Mouse (Mus musculus): ENCODE measurements around the gene Gatad2a. TPM values are rescaled to one million over a fixed set of nuclear protein-coding genes. Genes with fewer than 3 reads are reported as not detected.

Gatad2a gene
- polyA plus RNA-seq, 1 experiment from 2014 or later, result 27.2 TPM

DNA sequence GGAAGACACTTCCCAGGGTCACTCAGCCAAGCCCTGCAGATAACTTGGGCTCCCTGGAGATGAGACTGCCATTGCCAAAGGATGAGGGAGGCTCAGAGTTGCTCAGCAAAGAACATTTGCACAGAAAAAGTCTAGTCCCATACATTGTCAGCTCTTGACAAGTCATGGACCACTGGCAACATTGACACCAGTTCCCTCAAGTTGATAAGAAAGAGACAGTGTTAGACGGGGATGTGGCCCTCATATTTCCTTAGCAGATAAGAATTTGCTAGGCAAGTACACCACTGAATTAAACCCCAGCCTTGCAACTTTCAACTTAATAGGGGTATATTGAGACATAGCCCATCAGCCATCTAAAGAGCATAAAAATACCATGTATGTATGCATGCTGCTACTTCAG is 72.2 kb downstream of the Gatad2a start:
- Histone ChIP-seq H3K4me3 (no peak overlapping the region), H3K9ac (no peak overlapping the region), H3K4me1 (peaks cover 21% of the 10 kb centered on the region), H3K27ac (no peak overlapping the region), H3K36me3 (replicated peaks) (no peaks in the 10 kb centered on the region), H3K27me3 (replicated peaks) (no peaks in the 10 kb centered on the region), H3K9me3 (no peaks in the 10 kb centered on the region), H3K4me2 (no peak overlapping the region)
- no peak for ATAC-seq (replicated peaks)
- 93% methylated on average over 1 of the region's 1 CpGs for WGBS

DNA sequence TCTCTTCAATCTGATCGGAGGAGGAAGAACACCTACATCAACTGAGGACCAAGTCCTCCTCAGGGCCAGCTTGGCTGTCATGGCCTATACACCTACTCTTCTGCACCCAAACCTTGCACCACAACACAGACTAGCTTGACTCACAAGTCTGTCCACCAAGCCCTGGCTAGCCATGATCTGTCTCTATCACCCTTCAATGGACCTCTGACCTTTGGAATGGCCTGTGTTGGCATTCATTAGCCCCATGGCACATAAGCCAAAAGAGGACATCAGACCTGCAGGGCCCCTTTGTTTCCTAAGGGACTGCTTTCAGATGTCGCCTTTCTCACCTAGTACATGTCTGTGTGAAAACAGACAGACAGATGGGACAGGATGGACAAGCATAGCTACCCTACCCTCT is 75.0 kb downstream of the Gatad2a start:
- ATAC-seq (replicated peaks), result no peak
- no peaks in the 10 kb centered on the region for H3K27me3 ChIP-seq (replicated peaks)
- H3K36me3 ChIP-seq (replicated peaks), result 0 out of 2 replicates have a peak, but pooled peaks cover 3% of the 10 kb centered on the region
- H3K9ac ChIP-seq, result no peak overlapping the region
- H3K27ac ChIP-seq, result peak overlapping the region; percentile 76
- peaks cover 21% of the 10 kb centered on the region for H3K4me1 ChIP-seq
- 92% methylated on average over 2 of the region's 2 CpGs for WGBS
- no peak overlapping the region for H3K4me3 ChIP-seq
- H3K4me2 ChIP-seq, result no peak overlapping the region
- no peaks in the 10 kb centered on the region for H3K9me3 ChIP-seq

GRCm38 (mm10) chr8:69919876-69920662 is 76.1 kb downstream of the Gatad2a start:
- H3K9ac ChIP-seq, result 0 out of 2 replicates have a peak overlapping the region, but pooled peaks have one; percentile 12
- WGBS, result 46% methylated on average over 11 of the region's 11 CpGs
- no peaks in the 10 kb centered on the region for H3K27me3 ChIP-seq (replicated peaks)

DNA sequence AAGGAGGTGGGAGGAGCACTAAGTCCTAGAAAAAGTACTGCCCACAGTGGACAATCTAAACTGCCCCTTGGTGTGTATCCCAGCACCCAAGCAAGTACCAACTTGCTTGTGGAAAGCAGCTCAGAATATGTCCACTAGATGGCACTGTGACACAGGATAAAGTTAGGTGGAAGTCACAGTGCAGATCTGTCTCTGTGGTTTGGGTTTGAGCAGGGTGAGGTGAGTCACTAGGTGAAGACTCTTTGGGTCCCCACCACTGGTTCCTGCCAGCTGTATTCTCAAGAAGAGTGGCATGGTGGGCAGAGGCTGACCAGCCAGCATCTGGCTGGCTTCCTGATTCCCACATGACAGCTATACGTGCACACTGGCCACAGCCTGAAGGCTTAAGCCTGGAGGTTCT is 77.2 kb downstream of the Gatad2a start:
- 0 out of 2 replicates have a peak, but pooled peaks cover 10% of the 10 kb centered on the region for H3K36me3 ChIP-seq (replicated peaks)

More at GRCm38 (mm10) chr8:69919876-69920662, 76.1 kb downstream of the Gatad2a start:
- Histone ChIP-seq H3K4me3 (no peak overlapping the region), H3K9me3 (no peaks in the 10 kb centered on the region), H3K4me1 (peaks cover 26% of the 10 kb centered on the region), H3K4me2 (peak overlapping the region; percentile 18; the same call in 1 of the 2 replicates), H3K36me3 (replicated peaks) (0 out of 2 replicates have a peak, but pooled peaks cover 3% of the 10 kb centered on the region), H3K27ac (peak overlapping the region; percentile 76)
- peak; percentile 79 for ATAC-seq (replicated peaks)

GRCm38 (mm10) chr8:69918506-69918905 is 77.7 kb downstream of the Gatad2a start:
- 0 out of 2 replicates have a peak, but pooled peaks cover 10% of the 10 kb centered on the region for H3K36me3 ChIP-seq (replicated peaks)
- no peak overlapping the region for H3K9ac ChIP-seq
- H3K4me1 ChIP-seq, result peaks cover 26% of the 10 kb centered on the region
- no peaks in the 10 kb centered on the region for H3K27me3 ChIP-seq (replicated peaks)
- ATAC-seq (replicated peaks), result peak; percentile 3; the same call in 1 of the 2 replicates
- no peak overlapping the region for H3K27ac ChIP-seq
- no peak overlapping the region for H3K4me3 ChIP-seq
- no peak overlapping the region for H3K4me2 ChIP-seq
- H3K9me3 ChIP-seq, result no peaks in the 10 kb centered on the region

More for the DNA sequence above, 77.2 kb downstream of the Gatad2a start:
- peak; percentile 60 for ATAC-seq (replicated peaks)
- 58% methylated on average over 1 of the region's 1 CpGs for WGBS
- H3K9me3 ChIP-seq, result no peaks in the 10 kb centered on the region
- H3K27ac ChIP-seq, result peak overlapping the region; percentile 10; the same call in 1 of the 2 replicates
- H3K27me3 ChIP-seq (replicated peaks), result no peaks in the 10 kb centered on the region
- H3K4me1 ChIP-seq, result peaks cover 26% of the 10 kb centered on the region
- H3K4me2 ChIP-seq, result no peak overlapping the region
- H3K9ac ChIP-seq, result no peak overlapping the region
- no peak overlapping the region for H3K4me3 ChIP-seq

DNA sequence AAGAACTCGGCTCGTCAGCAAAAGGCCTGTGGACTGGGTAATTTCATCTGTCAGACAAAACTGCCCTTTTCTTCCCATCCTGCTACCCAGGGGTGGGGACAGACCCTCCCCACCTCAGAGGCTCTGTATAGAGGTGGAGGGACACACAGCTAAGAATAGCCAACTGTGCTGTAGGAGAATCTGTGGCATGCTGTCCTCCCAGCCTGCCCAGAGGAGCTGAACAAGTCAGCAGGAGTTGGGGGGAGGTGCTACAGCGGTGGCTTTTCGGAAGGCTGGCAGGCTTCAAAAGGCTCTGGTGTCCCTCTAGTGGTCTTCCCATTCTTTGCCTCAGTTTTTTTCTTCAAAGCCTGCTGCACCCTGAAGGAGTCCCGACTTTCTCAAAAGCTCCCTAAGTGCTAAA is 80.4 kb downstream of the Gatad2a start:
- Histone ChIP-seq H3K27me3 (replicated peaks) (no peaks in the 10 kb centered on the region), H3K9ac (no peak overlapping the region), H3K4me1 (peaks cover 18% of the 10 kb centered on the region), H3K4me2 (no peak overlapping the region), H3K9me3 (no peaks in the 10 kb centered on the region), H3K4me3 (no peak overlapping the region), H3K27ac (0 out of 2 replicates have a peak overlapping the region, but pooled peaks have one; percentile 15), H3K36me3 (replicated peaks) (peaks cover 15% of the 10 kb centered on the region)
- peak; percentile 27; the same call in 1 of the 2 replicates for ATAC-seq (replicated peaks)
- 32% methylated on average over 5 of the region's 5 CpGs for WGBS

DNA sequence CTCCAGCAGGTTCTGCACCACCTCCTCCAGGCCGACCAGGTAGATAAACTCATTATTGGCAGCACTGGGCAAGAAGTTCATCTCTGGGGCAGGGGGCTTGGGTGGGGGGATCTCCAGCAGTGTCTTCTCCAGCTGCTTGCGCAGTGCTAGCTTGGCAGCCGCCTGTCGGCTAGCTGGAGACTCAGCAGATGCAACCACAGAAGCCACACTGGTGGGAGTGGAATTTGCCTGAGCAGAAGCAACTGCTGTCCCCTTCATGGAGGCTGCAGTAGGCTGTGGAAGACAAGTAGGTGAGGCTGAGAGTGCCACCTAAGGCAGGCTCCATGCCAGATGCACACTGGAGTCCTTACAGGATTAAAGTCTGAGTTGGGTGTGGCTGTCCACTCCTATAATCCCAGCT is 81.7 kb downstream of the Gatad2a start:
- Histone ChIP-seq H3K4me1 (peaks cover 8% of the 10 kb centered on the region; the same call in 1 of the 2 replicates), H3K4me3 (no peak overlapping the region), H3K27me3 (replicated peaks) (no peaks in the 10 kb centered on the region), H3K4me2 (no peak overlapping the region), H3K27ac (no peak overlapping the region), H3K9me3 (no peaks in the 10 kb centered on the region), H3K9ac (no peak overlapping the region), H3K36me3 (replicated peaks) (peaks cover 20% of the 10 kb centered on the region)
- 96% methylated on average over 4 of the region's 4 CpGs for WGBS
- no peak for ATAC-seq (replicated peaks)

- H3K36me3 ChIP-seq (replicated peaks), result peaks cover 22% of the 10 kb centered on the region
- peaks cover 5% of the 10 kb centered on the region; the same call in 1 of the 2 replicates for H3K4me1 ChIP-seq
- H3K27ac ChIP-seq, result no peak overlapping the region
- H3K9me3 ChIP-seq, result no peaks in the 10 kb centered on the region
- WGBS, result 90% methylated on average over 12 of the region's 12 CpGs
- H3K4me3 ChIP-seq, result no peak overlapping the region
- no peak for ATAC-seq (replicated peaks)
- no peak overlapping the region for H3K4me2 ChIP-seq
- no peaks in the 10 kb centered on the region for H3K27me3 ChIP-seq (replicated peaks)
- no peak overlapping the region for H3K9ac ChIP-seq
These were observed 83.6 kb downstream of the Gatad2a start for GRCm38 (mm10) chr8:69912478-69913074.

GRCm38 (mm10) chr8:69911917-69912316 is 84.3 kb downstream of the Gatad2a start:
- H3K9ac ChIP-seq, result no peak overlapping the region
- ATAC-seq (replicated peaks), result no peak
- no peak overlapping the region for H3K4me2 ChIP-seq
- H3K27me3 ChIP-seq (replicated peaks), result no peaks in the 10 kb centered on the region
- peaks cover 22% of the 10 kb centered on the region for H3K36me3 ChIP-seq (replicated peaks)
- no peaks in the 10 kb centered on the region for H3K9me3 ChIP-seq
- no peak overlapping the region for H3K4me3 ChIP-seq
- no peak overlapping the region for H3K27ac ChIP-seq
- WGBS, result 94% methylated on average over 13 of the region's 13 CpGs
- H3K4me1 ChIP-seq, result peaks cover 5% of the 10 kb centered on the region; the same call in 1 of the 2 replicates

GRCm38 (mm10) chr8:69907106-69907505 is 89.1 kb downstream of the Gatad2a start:
- Histone ChIP-seq H3K9ac (no peak overlapping the region), H3K27me3 (replicated peaks) (no peaks in the 10 kb centered on the region), H3K9me3 (no peaks in the 10 kb centered on the region), H3K36me3 (replicated peaks) (peaks cover 7% of the 10 kb centered on the region), H3K4me2 (no peak overlapping the region), H3K27ac (no peak overlapping the region), H3K4me3 (no peak overlapping the region), H3K4me1 (peaks cover 17% of the 10 kb centered on the region)
- WGBS, result 93% methylated on average over 2 of the region's 2 CpGs
- no peak for ATAC-seq (replicated peaks)

- ATAC-seq (replicated peaks), result no peak
- no peak overlapping the region for H3K4me3 ChIP-seq
- H3K27ac ChIP-seq, result no peak overlapping the region
- H3K27me3 ChIP-seq (replicated peaks), result no peaks in the 10 kb centered on the region
- H3K9me3 ChIP-seq, result no peaks in the 10 kb centered on the region
- WGBS, result 97% methylated on average over 2 of the region's 2 CpGs
- no peak overlapping the region for H3K9ac ChIP-seq
- no peak overlapping the region for H3K4me2 ChIP-seq
- peaks cover 21% of the 10 kb centered on the region for H3K4me1 ChIP-seq
- peaks cover 6% of the 10 kb centered on the region; the same call in 1 of the 2 replicates for H3K36me3 ChIP-seq (replicated peaks)
These were observed 89.9 kb downstream of the Gatad2a start for GRCm38 (mm10) chr8:69906260-69906659.

DNA sequence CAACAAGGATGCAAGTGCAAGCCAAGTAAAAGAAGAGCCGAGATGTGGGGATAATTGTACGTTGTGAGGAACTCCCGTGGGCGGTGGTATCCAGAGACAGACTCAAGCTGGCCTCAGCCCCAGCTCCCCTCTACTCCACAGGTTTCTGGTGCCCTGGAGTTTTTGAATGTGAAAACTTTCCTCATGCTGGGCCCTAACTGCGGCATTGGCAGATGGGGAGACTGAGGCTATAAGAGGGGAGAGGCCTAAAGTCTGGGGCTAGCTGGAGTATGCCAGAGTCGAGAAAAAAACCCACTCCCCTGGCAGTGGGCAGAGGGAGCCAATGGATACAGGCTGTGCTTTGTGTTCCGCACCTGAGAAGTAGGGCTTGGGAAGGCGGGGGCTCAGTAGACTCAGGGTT is 92.1 kb downstream of the Gatad2a start:
- H3K9ac ChIP-seq, result no peak overlapping the region
- no peak for ATAC-seq (replicated peaks)
- H3K27ac ChIP-seq, result no peak overlapping the region
- H3K4me3 ChIP-seq, result no peak overlapping the region; the same call in 1 of the 2 replicates
- H3K4me2 ChIP-seq, result peak overlapping the region; percentile 99; the same call in 1 of the 2 replicates
- 83% methylated on average over 8 of the region's 8 CpGs for WGBS
- no peaks in the 10 kb centered on the region for H3K36me3 ChIP-seq (replicated peaks)
- no peaks in the 10 kb centered on the region for H3K9me3 ChIP-seq
- no peaks in the 10 kb centered on the region for H3K27me3 ChIP-seq (replicated peaks)
- peaks cover 38% of the 10 kb centered on the region for H3K4me1 ChIP-seq
